Mouse (Mus musculus): ENCODE measurements at regions not wholly inside any gene's neighbourhood (a gene's known extent, or its start where the extent isn't known, plus 50 kb on each side); places are given as distances from the start of the nearest gene placed in this dataset.

- Histone ChIP-seq H3K4me1 (ENCODE audit: control insufficient read depth, insufficient read depth, low read length) (no peaks in the 10 kb centered on the region), H3K4me3 (ENCODE audit: control insufficient read depth, low read depth, low read length) (no peak overlapping the region), H3K36me3 (ENCODE audit: control insufficient read depth, insufficient read depth, low read length) (no peaks in the 10 kb centered on the region), H3K27me3 (ENCODE audit: control insufficient read depth, insufficient read depth, low read length) (no peaks in the 10 kb centered on the region), H3K27ac (ENCODE audit: control insufficient read depth, insufficient read depth, low read depth, low read length) (no peak overlapping the region)
- TF ChIP-seq POLR2A (IDR thresholded peaks at IDR 0.05; ENCODE audit: control insufficient read depth, low read depth, low read length) (no peak), CTCF (IDR thresholded peaks at IDR 0.05; ENCODE audit: control insufficient read depth, insufficient read depth, insufficient replicate concordance, low read depth, low read length) (no peak)
Measured at GRCm38 (mm10) chr17:15882803-15883202, 52.0 kb upstream of the Rgmb start.

- no peak for TF ChIP-seq POLR2A (IDR thresholded peaks at IDR 0.05; ENCODE audit: control insufficient read depth, low read depth, low read length)
- TF ChIP-seq CTCF (IDR thresholded peaks at IDR 0.05; ENCODE audit: control insufficient read depth, insufficient read depth, insufficient replicate concordance, low read depth, low read length): no peak
- H3K36me3 ChIP-seq (ENCODE audit: control insufficient read depth, insufficient read depth, low read length): no peaks in the 10 kb centered on the region
- H3K4me3 ChIP-seq (ENCODE audit: control insufficient read depth, low read depth, low read length): no peak overlapping the region
- H3K4me1 ChIP-seq (ENCODE audit: control insufficient read depth, insufficient read depth, low read length): no peaks in the 10 kb centered on the region
- no peaks in the 10 kb centered on the region for H3K27me3 ChIP-seq (ENCODE audit: control insufficient read depth, insufficient read depth, low read length)
- H3K27ac ChIP-seq (ENCODE audit: control insufficient read depth, insufficient read depth, low read depth, low read length): no peak overlapping the region
Measured at GRCm38 (mm10) chr17:15882245-15882644, 51.4 kb upstream of the Rgmb start.

Measured in testis, adult 2 months (tissue).